In genomic region chr1:135945711-135946110, GRCm38 (mm10) we compare ENCODE assay signal across 9 mouse cellular contexts. TPM values are rescaled to one million over a fixed set of nuclear protein-coding genes. Genes with fewer than 3 reads are reported as not detected.
DNase-seq lines count a peak whose midpoint lies in the region; ATAC-seq and TF ChIP-seq lines count a peak whose summit lies in the region.
"Had no signal": no experiment of that assay in that cellular context is flagged by ENCODE, and none has a peak within 500 bp of the region (broad histone marks: within the 10 kb centered on the region; RNA-seq: fewer than 3 reads in every experiment).

No protein-coding gene starts in this region.

- no peaks in the 10 kb centered on the region for H3K36me3 ChIP-seq in forebrain, embryonic 10.5 days (replicated peaks)
- no peaks in the 10 kb centered on the region for H3K36me3 ChIP-seq in forebrain, embryonic 13.5 days (ENCODE audit: poor library complexity, severe bottlenecking)
- H3K36me3 ChIP-seq in embryonic facial prominence, embryonic 10.5 days (replicated peaks) = no peaks in the 10 kb centered on the region
- no peaks in the 10 kb centered on the region for H3K36me3 ChIP-seq in midbrain, postnatal 0 days (ENCODE audit: insufficient read depth, low read length)
- no peaks in the 10 kb centered on the region for H3K36me3 ChIP-seq in splenic B cell, adult 2 months (ENCODE audit: control insufficient read depth, insufficient read depth, low read length, poor library complexity, severe bottlenecking)
- H3K36me3 ChIP-seq: limb, embryonic 13.5 days had no signal

- WGBS in forebrain, embryonic 10.5 days = 11% methylated on average over 7 of the region's 7 CpGs
- WGBS in forebrain, embryonic 13.5 days = 8% methylated on average over 7 of the region's 7 CpGs
- WGBS in embryonic facial prominence, embryonic 10.5 days = 13% methylated on average over 7 of the region's 7 CpGs
- WGBS in midbrain, postnatal 0 days = 16% methylated on average over 7 of the region's 7 CpGs

- DNase-seq in forebrain, embryonic 10.5 days (ENCODE audit: extremely low spot score, low spot score) = peak; percentile 41
- DNase-seq in urinary bladder, postnatal 36 days (ENCODE audit: low spot score in 2 of 2) = peak; percentile 22 to 24
- DNase-seq in urinary bladder, adult 18-20 months (ENCODE audit: low spot score in 2 of 2) = no peak
- DNase-seq in embryonic facial prominence, embryonic 10.5 days (ENCODE audit: low spot score) = peak; percentile 44
- DNase-seq in kidney, postnatal 10 days = peak; percentile 70
- peak; percentile 73 for DNase-seq in midbrain, postnatal 0 days (ENCODE audit: low spot score)
- DNase-seq in splenic B cell, adult 2 months (ENCODE audit: low read depth, low spot score) = peak; percentile 64

- H3K27me3 ChIP-seq in forebrain, embryonic 10.5 days (ENCODE audit: poor library complexity, severe bottlenecking) = peaks cover 39% of the 10 kb centered on the region
- H3K27me3 ChIP-seq in forebrain, embryonic 13.5 days = peaks cover 19% of the 10 kb centered on the region
- H3K27me3 ChIP-seq in embryonic facial prominence, embryonic 10.5 days (replicated peaks; ENCODE audit: low read depth, poor library complexity, severe bottlenecking) = peaks cover 34% of the 10 kb centered on the region
- H3K27me3 ChIP-seq in midbrain, postnatal 0 days (ENCODE audit: insufficient read depth, low read length) = no peaks in the 10 kb centered on the region
- H3K27me3 ChIP-seq in splenic B cell, adult 2 months (ENCODE audit: control insufficient read depth, insufficient read depth, low read length, poor library complexity, severe bottlenecking) = no peaks in the 10 kb centered on the region

- TF ChIP-seq CTCF in midbrain, postnatal 0 days (IDR thresholded peaks at IDR 0.05) = peak; percentile 80

- H3K9me3 ChIP-seq in forebrain, embryonic 10.5 days = no peaks in the 10 kb centered on the region
- H3K9me3 ChIP-seq in forebrain, embryonic 13.5 days (replicated peaks) = no peaks in the 10 kb centered on the region
- H3K9me3 ChIP-seq in embryonic facial prominence, embryonic 10.5 days = no peaks in the 10 kb centered on the region
- H3K9me3 ChIP-seq in midbrain, postnatal 0 days (ENCODE audit: low read length) = no peaks in the 10 kb centered on the region
- H3K9me3 ChIP-seq: limb, embryonic 13.5 days had no signal

- H3K4me2 ChIP-seq in forebrain, embryonic 13.5 days = no peak overlapping the region
- H3K4me2 ChIP-seq in midbrain, postnatal 0 days (ENCODE audit: low read depth, low read length, poor library complexity, severe bottlenecking) = no peak overlapping the region

- no peak overlapping the region for H3K4me3 ChIP-seq in forebrain, embryonic 10.5 days
- no peak overlapping the region for H3K4me3 ChIP-seq in forebrain, embryonic 13.5 days
- no peak overlapping the region for H3K4me3 ChIP-seq in embryonic facial prominence, embryonic 10.5 days
- H3K4me3 ChIP-seq in midbrain, postnatal 0 days (ENCODE audit: low read depth, low read length) = no peak overlapping the region
- H3K4me3 ChIP-seq: limb, embryonic 13.5 days had no signal

- H3K27ac ChIP-seq in forebrain, embryonic 10.5 days = no peak overlapping the region
- no peak overlapping the region for H3K27ac ChIP-seq in forebrain, embryonic 13.5 days
- H3K27ac ChIP-seq in embryonic facial prominence, embryonic 10.5 days (replicated peaks) = no peak overlapping the region
- H3K27ac ChIP-seq in midbrain, postnatal 0 days (ENCODE audit: low read depth, low read length) = no peak overlapping the region
- H3K27ac ChIP-seq: limb, embryonic 13.5 days had no signal

- peaks cover 6% of the 10 kb centered on the region for H3K4me1 ChIP-seq in forebrain, embryonic 10.5 days
- no peaks in the 10 kb centered on the region for H3K4me1 ChIP-seq in forebrain, embryonic 13.5 days
- H3K4me1 ChIP-seq in embryonic facial prominence, embryonic 10.5 days = 0 out of 2 replicates have a peak, but pooled peaks cover 3% of the 10 kb centered on the region
- H3K4me1 ChIP-seq in midbrain, postnatal 0 days (ENCODE audit: insufficient read depth, low read length) = peaks cover 4% of the 10 kb centered on the region; the same call in 1 of the 2 replicates
- H3K4me1 ChIP-seq: limb, embryonic 13.5 days had no signal

- no peak overlapping the region for H3K9ac ChIP-seq in forebrain, embryonic 13.5 days
- no peak overlapping the region for H3K9ac ChIP-seq in midbrain, postnatal 0 days (replicated peaks; ENCODE audit: low read length, poor library complexity, severe bottlenecking)
- H3K9ac ChIP-seq: limb, embryonic 13.5 days had no signal

- ATAC-seq in forebrain, embryonic 13.5 days = no peak
- ATAC-seq in midbrain, postnatal 0 days (ENCODE audit: low FRiP score) = peak; percentile 24; the same call in 1 of the 2 replicates

RNA-seq across cellular contexts. Expression of gene Pkp1, which starts 26.7 kb away (rescaled TPM):
- 0.07 TPM in 1 of 2 replicates, not detected in the other for polyA plus RNA-seq in forebrain, embryonic 10.5 days (2016; fragmentation: Nextera tagmentation; extraction: Ambion mirVana)
- not detected in 2 replicates for polyA plus RNA-seq in forebrain, embryonic 13.5 days (2015; fragmentation: Nextera tagmentation; extraction: Ambion mirVana)
- 0.25 TPM in 1 of 2 replicates, not detected in the other for polyA plus RNA-seq in embryonic facial prominence, embryonic 10.5 days (2016; fragmentation: Nextera tagmentation; extraction: Ambion mirVana)
- total RNA-seq in midbrain, postnatal 0 days (2014; rRNA removed) = 0.24 and 2.9 TPM in 2 replicates
- polyA plus RNA-seq in midbrain, postnatal 0 days (2015; fragmentation: Nextera tagmentation; extraction: Ambion mirVana) = 0.09 and 0.16 TPM in 2 replicates

Comparison
In these comparisons a context has a peak if more than half of its experiments do, and no peak if none do; other contexts are left out.
1. DNase-seq: peak in forebrain, embryonic 10.5 days (single experiment), urinary bladder, postnatal 36 days (2 of 2), embryonic facial prominence, embryonic 10.5 days (single experiment), kidney, postnatal 10 days (single experiment), midbrain, postnatal 0 days (single experiment) and splenic B cell, adult 2 months (single experiment); none in urinary bladder, adult 18-20 months (0 of 2).